Mouse (Mus musculus) erythroblast, embryonic 14.5 days (primary cell): ENCODE measurements around the gene Cop1.

Source experiments
- GATA1 ChIP-seq: IDR thresholded peaks from 2 replicates; pipeline ENCODE4 v1.6.1; 2012; ENCODE audit warnings: low read length, inconsistent platforms, mixed read lengths
- TAL1 ChIP-seq: IDR thresholded peaks from 3 replicates; pipeline ENCODE4 v1.6.1; 2012; ENCODE audit warnings: low read length, inconsistent platforms, mixed read lengths

- TF ChIP-seq GATA1 (no peak), TAL1 (no peak)
These were observed 2.4 kb downstream of the Cop1 start for GRCm38 (mm10) chr1:159234496-159234895.
